Mouse (Mus musculus) spleen, postnatal 14 days (tissue): ENCODE data around the gene Tmem267.
"Not testable (repeated sequence)": the region's sequence is repeated elsewhere in the genome, so short reads cannot be mapped to it uniquely, and the experiment has no call there.

Source experiments
- DNase-seq, 2 experiments: peaks; one replicate each; pipeline ENCODE4 v3.0.0; 2021 to 2022; ENCODE audit warnings: low spot score in 2 of 2

The Tmem267 gene

DNA sequence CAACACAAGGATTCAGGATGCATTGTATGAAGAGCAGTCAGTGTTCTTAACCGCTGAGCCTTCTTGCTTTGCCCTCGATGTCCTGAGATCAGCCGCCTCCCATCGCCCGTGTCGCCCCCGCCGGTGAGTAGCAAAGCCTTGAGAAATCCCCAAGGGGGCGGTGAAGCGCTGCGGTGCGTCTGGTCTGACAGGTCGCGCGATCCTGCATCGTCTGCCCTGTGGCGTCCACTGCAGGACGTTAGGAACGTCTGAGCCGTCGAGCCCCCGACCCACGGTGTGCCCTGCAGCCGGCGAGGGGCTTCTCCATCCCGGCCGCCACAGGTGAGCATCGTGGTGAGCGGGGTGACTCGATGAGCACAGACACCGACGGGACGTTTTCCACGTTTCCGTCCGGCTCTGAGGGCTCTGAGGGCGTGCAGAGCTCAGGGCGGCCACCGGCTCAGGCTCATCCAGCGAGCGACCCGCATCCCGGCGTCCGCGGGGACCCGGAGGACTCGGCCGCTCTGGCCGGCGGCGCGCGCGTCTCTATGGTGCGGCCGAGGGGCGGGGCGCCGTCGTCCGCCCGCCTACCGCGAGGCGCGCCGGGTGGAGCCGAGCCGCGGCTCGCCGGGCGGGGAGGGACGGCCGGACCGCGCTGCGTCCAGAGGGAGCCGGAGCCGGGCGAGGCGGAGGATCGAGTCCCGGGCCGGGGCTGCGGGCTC, at the start of gene Tmem267, which contains the start of gene 3110070M22Rik:
TSS of gene Tmem267 (plus strand) at position 160 of the 701 bp plus-strand sequence.
TSS of gene 3110070M22Rik (minus strand) at position 504 of the 701 bp plus-strand sequence.
- DNase-seq, result peak; percentile 62 to 75

- DNase-seq, result no peak
Observed at GRCm38 (mm10) chr13:119442244-119442643, 45.6 kb upstream of the Tmem267 start.

- no peak for DNase-seq
Observed at GRCm38 (mm10) chr13:119453563-119453962, 34.3 kb upstream of the Tmem267 start.

- no peak for DNase-seq
Observed at GRCm38 (mm10) chr13:119455082-119455481, 32.8 kb upstream of the Tmem267 start.

DNA sequence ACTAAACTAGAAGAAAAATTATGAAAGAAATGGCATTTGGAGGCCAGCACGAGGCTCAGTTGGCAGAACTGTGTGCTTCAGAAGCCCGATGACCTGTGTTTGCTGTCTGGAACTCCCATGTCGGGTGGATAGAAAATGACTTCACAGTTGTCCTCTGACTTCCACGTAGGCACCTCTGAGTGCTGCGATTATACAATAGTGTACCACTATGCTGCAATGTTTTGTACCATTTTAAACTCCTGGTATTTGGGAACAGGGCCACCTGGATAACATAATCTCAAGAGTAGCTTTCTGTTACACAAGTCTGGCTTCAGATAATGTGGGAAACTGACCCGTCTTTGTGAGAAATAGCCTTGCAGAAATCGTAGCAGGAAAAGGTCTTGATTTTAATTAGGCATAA, 31.5 kb upstream of the Tmem267 start:
- no peak for DNase-seq

DNA sequence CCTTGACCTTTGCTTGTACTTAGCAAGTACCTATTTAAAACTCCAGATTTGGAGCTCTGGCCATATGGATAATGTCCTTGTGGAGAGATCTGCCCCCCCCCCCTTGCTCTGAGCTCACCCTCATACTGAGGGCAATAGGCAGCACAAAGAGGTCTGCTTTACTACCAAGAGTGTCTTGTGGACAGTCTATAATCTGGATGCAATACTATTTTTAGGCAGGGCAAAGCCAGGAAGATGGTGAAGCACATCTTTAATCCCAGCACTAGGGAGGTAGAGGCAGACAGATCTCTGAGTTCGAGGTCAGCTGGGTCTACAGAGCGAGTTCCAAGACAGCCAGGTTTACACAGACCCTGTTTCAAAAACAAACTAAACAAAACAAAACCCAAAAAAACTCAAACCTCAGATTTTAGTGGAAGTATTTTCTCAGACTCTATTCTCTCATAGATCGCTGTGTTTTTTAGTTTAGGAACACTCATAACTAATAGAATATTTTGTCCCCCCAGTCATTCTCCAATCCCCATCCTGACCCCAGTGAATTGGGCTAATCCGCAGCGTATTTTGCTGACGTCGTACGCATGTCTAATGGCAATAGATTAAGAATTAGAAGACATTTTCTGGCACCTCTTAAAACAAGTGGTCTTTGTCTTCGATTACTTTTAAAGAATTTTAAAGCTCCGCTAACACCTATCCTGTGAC, 25.8 kb upstream of the Tmem267 start:
- DNase-seq, result no peak

- peak; percentile 72 to 82 for DNase-seq
Observed at GRCm38 (mm10) chr13:119462596-119463560, 25.0 kb upstream of the Tmem267 start, which contains the start of gene 4833420G17Rik. Gene 4833420G17Rik (plus strand): TSS chr13:119462768.

DNA sequence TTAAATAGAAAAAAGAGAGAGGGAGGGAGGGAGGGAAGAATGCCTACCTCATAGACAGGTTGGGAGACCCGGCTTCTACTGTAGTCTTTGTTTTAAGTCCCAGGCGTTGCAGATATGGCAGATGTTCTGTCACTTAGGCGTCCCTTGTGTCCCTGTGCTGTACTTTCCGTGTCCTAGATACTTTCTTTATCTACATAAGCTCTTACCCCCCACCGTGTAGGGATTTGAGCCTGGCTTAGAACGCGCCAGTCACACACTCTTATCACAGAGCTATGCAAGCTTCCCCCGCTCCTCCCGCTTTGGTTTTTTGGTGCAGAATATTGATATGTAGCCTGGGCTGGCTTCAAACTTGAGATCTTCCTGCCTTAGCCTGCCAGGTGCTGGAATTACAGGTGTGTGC, 11.2 kb upstream of the Tmem267 start:
- no peak for DNase-seq

DNA sequence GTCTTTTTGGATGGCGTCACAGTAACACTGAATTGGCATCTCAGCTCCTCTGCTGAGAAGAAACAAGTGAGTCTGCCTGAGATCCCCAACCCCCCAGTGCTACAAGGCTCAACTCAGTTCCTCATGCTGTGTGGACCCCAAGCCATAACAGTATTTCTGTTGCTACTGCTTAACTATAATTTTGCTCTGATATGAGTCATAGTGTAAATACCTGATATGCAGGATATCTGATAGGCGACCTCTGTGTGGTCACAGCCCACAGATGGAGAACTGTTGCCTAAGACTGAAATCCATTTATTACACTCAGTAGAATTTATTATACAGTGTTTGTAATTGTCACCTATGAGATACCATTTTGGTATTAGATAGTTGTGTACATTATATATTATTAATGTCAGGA, 10.1 kb upstream of the Tmem267 start:
- no peak for DNase-seq

GRCm38 (mm10) chr13:119487354-119487753, 485 bp upstream of the Tmem267 start:
- DNase-seq, result no peak

- DNase-seq, result not testable (repeated sequence)
Observed at GRCm38 (mm10) chr13:119492083-119492482, 4.2 kb downstream of the Tmem267 start.

DNA sequence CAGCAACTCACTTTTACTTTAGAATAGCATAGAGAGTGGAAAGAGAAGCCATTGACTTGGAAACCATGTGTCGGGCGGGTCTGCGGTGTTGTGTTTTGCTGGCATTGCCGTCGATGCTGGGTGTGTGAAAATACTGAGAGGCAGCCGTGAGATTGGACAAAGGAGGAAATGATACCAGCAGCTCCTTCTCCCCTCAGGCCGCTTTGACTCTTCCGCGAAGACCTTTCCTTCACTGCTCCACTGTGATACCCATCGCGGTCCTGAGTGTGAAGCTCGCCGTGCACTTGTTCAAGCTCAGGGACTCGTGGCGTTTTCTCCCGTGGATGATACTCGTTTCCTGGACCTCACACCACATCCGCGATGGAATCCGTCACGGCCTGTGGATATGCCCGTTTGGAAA, 7.1 kb downstream of the Tmem267 start:
- not testable (repeated sequence) for DNase-seq

DNA sequence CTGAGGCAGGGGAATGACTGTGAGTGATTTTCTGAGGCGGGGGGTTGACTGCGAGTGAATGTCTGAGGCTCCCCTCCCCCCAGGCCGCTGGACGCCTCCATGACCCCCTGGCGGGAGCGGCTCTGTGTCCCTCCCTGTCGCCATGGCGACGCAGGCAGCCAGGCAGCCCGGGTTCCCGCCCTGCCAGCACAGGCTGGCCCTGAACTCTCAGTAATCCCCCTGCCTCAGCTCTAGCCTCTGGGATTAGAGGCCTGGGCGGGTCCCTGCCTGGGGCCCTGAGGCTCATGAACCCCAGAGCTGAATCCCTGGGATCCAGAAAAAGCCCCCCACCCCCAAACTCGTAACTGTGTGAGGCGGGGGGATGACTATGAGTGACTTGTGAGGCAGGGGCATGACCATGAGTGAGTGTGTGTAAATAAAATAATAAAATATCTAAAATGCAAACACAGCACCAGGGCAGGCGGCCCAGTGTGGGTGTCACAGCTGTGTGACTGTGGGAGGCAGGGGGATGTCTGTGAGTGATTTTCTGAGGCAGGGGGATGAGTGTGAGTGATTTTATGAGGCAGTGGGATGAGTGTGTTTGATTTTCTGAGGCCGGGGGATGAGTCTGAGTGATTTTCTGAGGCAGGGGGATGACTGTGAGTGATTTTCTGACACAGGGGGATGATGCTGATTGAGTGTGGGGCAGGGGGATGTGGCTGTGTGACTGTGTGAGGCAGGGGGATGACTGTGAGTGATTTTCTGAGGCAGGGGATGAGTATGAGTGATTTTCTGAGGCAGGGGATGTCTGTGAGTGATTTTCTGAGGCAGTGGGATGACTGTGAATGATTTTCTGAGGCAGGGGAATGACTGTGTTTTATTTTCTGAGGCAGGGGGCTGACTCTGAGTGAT, 108.7 kb downstream of the Tmem267 start:
- DNase-seq, result peak; percentile 36 to 43

GRCm38 (mm10) chr13:119598466-119598865, 110.6 kb downstream of the Tmem267 start:
- peak; percentile 5 to 19 for DNase-seq

- peak; percentile 38 to 64 for DNase-seq
Observed at GRCm38 (mm10) chr13:119599066-119599465, 111.2 kb downstream of the Tmem267 start.

GRCm38 (mm10) chr13:119599498-119599897, 111.7 kb downstream of the Tmem267 start:
- not testable (repeated sequence) for DNase-seq

DNA sequence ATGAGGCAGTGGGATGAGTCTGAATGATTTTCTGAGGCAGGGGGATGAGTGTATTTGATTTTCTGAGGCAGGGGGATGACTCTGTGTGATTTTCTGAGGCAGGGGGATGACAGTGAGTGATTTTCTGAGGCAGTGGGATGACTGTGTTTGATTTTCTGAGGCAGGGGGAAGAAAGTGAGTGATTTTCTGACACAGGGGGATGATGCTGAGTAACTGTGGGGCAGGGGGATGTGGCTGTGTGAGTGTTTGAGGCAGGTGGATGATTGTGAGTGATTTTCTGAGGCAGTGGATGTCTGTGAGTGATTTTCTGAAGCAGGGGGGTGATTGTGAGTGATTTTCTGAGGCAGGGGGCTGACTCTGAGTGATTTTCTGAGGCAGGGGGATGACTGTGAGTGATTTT, 112.3 kb downstream of the Tmem267 start:
- peak; percentile 68 to 75 for DNase-seq

DNA sequence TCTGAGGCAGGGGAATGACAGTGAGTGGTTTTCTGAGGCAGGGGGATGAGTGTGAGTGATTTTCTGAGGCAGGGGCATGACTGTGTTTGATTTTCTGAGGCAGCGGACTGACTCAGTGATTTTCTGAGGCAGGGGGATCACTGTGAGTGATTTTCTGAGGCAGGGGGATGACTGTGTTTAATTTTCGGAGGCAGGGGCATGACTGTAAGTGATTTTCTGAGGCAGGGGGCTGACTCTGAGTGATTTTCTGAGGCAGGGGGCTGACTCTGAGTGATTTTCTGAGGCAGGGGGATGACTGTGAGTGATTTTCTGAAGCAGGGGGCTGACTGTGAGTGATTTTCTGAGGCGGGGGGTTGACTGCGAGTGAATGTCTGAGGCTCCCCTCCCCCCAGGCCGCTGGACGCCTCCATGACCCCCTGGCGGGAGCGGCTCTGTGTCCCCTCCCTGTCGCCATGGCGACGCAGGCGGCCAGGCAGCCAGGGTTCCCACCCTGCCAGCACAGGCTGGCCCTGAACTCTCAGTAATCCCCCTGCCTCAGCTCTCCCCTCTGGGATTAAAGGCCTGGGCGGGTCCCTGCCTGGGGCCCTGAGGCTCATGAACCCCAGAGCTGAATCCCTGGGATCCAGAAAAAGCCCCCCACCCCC, 115.0 kb downstream of the Tmem267 start:
- DNase-seq, result peak; percentile 30 to 37

DNA sequence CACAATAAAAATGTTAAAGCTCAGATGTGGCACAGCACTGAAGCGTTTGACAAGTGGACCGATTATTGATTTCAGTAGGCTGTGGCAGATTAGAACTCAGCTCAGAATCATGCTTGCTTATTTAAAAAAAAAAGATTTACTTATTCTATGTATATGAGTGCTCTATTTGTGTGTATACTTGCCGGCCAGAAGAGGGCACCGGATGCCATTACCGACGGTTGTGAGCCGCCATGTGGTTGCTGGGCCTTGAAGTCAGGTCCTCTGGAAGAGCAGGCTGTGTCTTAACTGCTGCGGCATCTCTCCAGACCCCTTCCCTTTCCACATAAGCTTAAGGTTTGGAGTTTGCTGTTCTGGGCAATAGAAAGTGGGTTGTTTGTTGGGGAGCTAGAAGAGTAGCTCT, 116.1 kb downstream of the Tmem267 start:
- not testable (repeated sequence) for DNase-seq

DNA sequence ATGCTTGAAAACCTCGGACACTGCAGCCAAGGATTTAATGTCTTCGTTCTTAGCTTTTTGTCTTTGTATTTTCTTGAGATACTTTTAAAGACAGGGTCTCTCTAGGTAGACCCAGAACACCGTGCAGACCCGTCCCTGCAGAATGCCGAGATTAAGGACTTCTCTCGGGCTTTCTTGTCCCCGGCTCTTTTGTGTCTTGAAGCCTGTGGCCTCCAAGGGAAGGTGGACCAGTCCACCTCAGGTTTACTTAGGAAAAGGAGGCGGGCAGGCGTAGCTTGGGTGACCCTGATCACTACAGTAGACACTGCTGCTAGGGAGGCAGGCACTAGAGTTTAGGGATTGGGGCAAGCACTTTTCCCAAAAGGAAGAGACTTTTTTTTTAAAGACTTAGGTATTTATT, 116.5 kb downstream of the Tmem267 start:
- not testable (repeated sequence) for DNase-seq
